Mouse (Mus musculus) macrophage (primary cell): ENCODE measurements around the gene Pigw. TPM values are rescaled to one million over a fixed set of nuclear protein-coding genes. Genes with fewer than 3 reads are reported as not detected.
A peak's percentile ranks its signal among the peaks of the same experiment; 100 is the strongest.

Source experiments
- H3K27ac ChIP-seq: fragments of 350-480 bp; formaldehyde crosslinking; 2 replicates; pipeline ENCODE4 v1.9.0; 2021
- H3K36me3 ChIP-seq: fragments of 350-480 bp; formaldehyde crosslinking; 2 replicates; pipeline ENCODE4 v1.9.0; 2021; ENCODE audit errors: inconsistent target
- H3K4me3 ChIP-seq: fragments of 350-480 bp; formaldehyde crosslinking; 2 replicates; pipeline ENCODE4 v1.9.0; 2021; ENCODE audit errors: inconsistent target
- H3K79me2 ChIP-seq: fragments of 350-480 bp; formaldehyde crosslinking; 2 replicates; pipeline ENCODE4 v1.9.0; 2021; ENCODE audit errors: inconsistent target
- WGBS: methylation state at CpG from one replicate; pipeline ENCODE4 v1.1.7; 2026; ENCODE audit warnings: inconsistent platforms; ENCODE audit not compliant: missing documents; 5-methylcytosine and 5-hydroxymethylcytosine counted together
- polyA plus RNA-seq: library from polyadenylated mRNA; stranded (reverse); fragments of 250-400 nt; gene quantifications from 3 replicates; pipeline ENCODE4 v1.2.4, GENCODE M21; 2018; ENCODE audit warnings: inconsistent platforms
- total RNA-seq, 78 experiments: library from RNA; depleted of rRNA; stranded (reverse); fragments of 250-400 nt; gene quantifications; 1 replicate in 9 of 78; 2 replicates in 24 of 78; 3 replicates in 43 of 78; 4 replicates in 2 of 78; pipeline ENCODE4 v1.2.4; 2018; ENCODE audit warnings: inconsistent platforms in 56 of 78

The Pigw gene
- total RNA-seq (2018; cell fraction: chromatin; rRNA removed): 10 to 100 TPM in 1 of 26 experiments, 1 to 10 TPM in 24, under 1 TPM in 1; 0.95 to 11.3 (median 3.7) TPM
- 1 to 10 TPM; 1.7 to 4.8 (median 3.1) TPM for total RNA-seq (2018; cell fraction: cytosol; rRNA removed)
- 10 to 100 TPM in 8 of 26 experiments, 1 to 10 TPM in 18; 2.6 to 17.9 (median 5.4) TPM for total RNA-seq (2018; cell fraction: nucleus; rRNA removed)
- 3.5 to 7.1 TPM (median 4.7 TPM) in 3 replicates for polyA plus RNA-seq

DNA sequence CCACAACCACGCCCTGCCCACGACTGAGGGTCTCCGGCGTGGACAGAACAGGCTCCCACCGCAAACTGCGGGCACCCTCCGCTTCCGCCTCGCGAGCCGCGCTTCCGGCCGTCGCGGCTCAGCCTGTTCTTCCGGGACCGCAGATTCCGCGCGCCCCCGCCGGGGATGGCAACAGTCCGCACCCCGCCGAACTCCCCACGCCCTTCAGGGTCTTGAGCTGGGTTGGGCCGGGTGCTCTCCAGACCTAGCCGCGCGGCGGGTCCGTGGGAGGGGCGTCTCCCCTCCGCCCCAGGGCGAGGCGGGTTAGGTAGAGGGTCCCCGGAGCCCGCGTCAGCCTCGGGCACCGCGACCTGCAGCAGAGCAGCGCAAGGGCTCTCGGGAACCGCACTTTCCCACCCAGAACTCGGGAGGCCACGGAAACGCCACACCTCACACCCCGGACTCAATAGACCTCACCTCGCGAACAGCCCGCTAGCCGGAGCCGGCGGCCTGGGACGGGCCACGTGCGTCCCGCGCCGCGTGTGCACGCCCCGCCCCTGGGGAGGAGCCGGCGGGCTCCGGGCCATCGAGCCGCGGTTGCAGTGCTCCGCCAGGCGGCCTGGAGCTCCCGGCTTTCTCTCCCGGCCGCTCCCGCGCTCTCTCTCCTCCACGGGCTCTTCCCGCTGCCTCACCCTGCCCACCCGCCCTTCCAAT is at the start of gene Pigw, which contains the start of gene Myo19:
Gene Pigw (minus strand): TSS at position 514 of the 693 bp plus-strand sequence.
Gene Myo19 (plus strand): TSS at position 377 of the 693 bp plus-strand sequence.
- under 1% methylated on average over 76 of the region's 81 CpGs for WGBS
- Histone ChIP-seq H3K79me2 (no peaks in the 10 kb centered on the region; the same call in 1 of the 2 replicates), H3K4me3 (peak within 1 kb of the TSS; percentile 57), H3K36me3 (no peaks in the 10 kb centered on the region), H3K27ac (peak within 1 kb of the TSS; percentile 43)

DNA sequence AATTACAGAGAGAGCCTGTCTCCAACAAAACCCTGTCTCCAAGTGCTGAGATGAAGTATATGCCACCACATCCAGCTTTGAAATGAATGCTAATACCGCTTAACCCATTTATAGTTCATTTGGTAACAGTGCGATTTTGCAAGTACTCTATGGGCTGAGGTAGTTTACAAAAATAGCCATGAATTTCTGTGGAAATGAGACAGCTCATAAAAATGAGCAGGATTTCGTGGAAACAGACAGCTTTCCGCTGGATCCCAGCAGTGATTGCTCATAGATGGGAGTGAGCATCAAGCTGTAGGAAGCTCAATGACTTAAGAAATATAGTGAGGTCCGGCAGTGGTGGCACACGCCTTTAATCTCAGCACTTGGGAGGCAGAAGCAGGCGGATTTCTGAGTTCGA is 40.9 kb upstream of the Pigw start:
- no peaks in the 10 kb centered on the region for H3K36me3 ChIP-seq
- H3K27ac ChIP-seq: no peak overlapping the region
- peaks cover under 1% of the 10 kb centered on the region; the same call in 1 of the 2 replicates for H3K79me2 ChIP-seq
- H3K4me3 ChIP-seq: no peak overlapping the region
- 92% methylated on average over 8 of the region's 8 CpGs for WGBS

DNA sequence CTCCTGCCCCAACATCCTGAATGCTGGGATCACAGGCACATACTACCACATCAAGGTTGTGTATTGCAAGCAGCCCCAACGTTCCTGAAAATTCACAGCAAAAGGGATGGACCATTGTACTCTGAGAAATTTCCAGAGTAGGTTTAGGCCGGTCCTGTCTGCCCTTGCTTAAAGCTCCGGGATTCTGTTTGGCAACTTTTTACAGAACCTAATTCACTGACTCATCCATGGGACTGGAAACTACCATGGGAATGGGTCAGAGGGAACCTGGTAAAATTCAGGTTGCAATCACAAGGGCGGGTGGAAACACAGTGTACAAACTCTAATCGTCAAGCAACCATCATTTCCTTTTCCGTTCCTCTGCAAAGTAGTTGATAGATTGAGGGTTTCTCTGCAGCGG is 39.9 kb upstream of the Pigw start:
- Histone ChIP-seq H3K27ac (no peak overlapping the region), H3K79me2 (peaks cover 11% of the 10 kb centered on the region; the same call in 1 of the 2 replicates), H3K4me3 (no peak overlapping the region), H3K36me3 (no peaks in the 10 kb centered on the region)
- 47% methylated on average over 7 of the region's 7 CpGs for WGBS

GRCm38 (mm10) chr11:84919276-84919675 is 39.2 kb upstream of the Pigw start:
- Histone ChIP-seq H3K36me3 (no peaks in the 10 kb centered on the region), H3K79me2 (peaks cover 15% of the 10 kb centered on the region; the same call in 1 of the 2 replicates), H3K4me3 (no peak overlapping the region), H3K27ac (no peak overlapping the region)
- 22% methylated on average over 3 of the region's 3 CpGs for WGBS

GRCm38 (mm10) chr11:84918425-84918824 is 38.3 kb upstream of the Pigw start:
- Histone ChIP-seq H3K27ac (no peak overlapping the region), H3K36me3 (no peaks in the 10 kb centered on the region), H3K4me3 (no peak overlapping the region), H3K79me2 (peaks cover 15% of the 10 kb centered on the region; the same call in 1 of the 2 replicates)
- 13% methylated on average over 16 of the region's 16 CpGs for WGBS

- WGBS: 74% methylated on average over 7 of the region's 7 CpGs
- Histone ChIP-seq H3K27ac (no peak overlapping the region), H3K79me2 (peaks cover 15% of the 10 kb centered on the region; the same call in 1 of the 2 replicates), H3K36me3 (peaks cover 3% of the 10 kb centered on the region; the same call in 1 of the 2 replicates), H3K4me3 (peak overlapping the region; percentile 91)
Observed at GRCm38 (mm10) chr11:84916703-84917300, 36.7 kb upstream of the Pigw start.

- Histone ChIP-seq H3K4me3 (peak within 1 kb of the TSS; percentile 91), H3K36me3 (peaks cover 9% of the 10 kb centered on the region), H3K79me2 (peaks cover 15% of the 10 kb centered on the region; the same call in 1 of the 2 replicates), H3K27ac (no peak within 1 kb of the TSS)
- WGBS: 7% methylated on average over 34 of the region's 34 CpGs
Observed at GRCm38 (mm10) chr11:84916053-84916702, 36.1 kb upstream of the Pigw start, which contains the start of gene Znhit3. Znhit3 (minus strand) TSS chr11:84916366.

DNA sequence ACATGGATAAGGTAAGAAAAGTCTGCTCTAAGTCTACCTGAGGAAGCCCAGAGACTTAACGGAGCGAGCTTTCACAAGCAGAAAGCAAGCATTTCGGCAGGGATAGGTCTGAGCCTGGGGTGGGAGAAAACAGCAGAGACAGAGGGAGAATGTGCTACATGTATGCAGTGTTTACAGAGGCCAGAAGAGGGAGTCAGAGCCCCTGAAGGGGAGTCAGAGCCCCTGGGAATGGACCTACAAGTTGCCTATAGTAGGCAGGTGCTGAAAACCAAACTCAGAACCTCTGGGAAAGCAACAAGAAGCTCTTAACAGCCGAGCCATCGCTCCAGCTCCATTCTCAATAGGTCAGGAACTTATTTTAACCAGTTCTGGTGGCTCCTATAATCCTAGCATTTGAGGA is 34.6 kb upstream of the Pigw start:
- H3K27ac ChIP-seq: no peak overlapping the region
- H3K36me3 ChIP-seq: peaks cover 19% of the 10 kb centered on the region
- no peak overlapping the region for H3K4me3 ChIP-seq
- peaks cover 15% of the 10 kb centered on the region; the same call in 1 of the 2 replicates for H3K79me2 ChIP-seq
- 89% methylated on average over 5 of the region's 5 CpGs for WGBS

DNA sequence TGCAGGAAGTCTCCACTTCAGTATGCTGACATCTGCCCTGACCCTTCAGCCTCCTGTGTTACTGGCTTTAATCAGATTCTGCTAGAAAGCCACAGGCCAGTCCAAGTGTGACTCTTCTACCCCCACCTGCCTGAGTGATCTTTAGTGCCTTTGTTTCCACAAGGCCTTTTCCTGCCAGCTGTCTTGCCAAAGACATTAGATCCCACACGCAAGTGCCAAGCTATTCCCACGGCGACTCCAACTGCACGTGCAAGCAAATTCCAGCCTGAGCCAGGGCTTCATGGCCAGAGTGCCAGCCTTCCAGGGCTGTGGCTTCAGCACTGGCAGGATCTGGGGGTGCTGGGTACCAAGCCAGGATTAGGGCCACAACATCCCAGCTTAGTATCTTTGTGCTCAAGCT is 30.3 kb upstream of the Pigw start:
- Histone ChIP-seq H3K4me3 (no peak overlapping the region), H3K27ac (no peak overlapping the region), H3K36me3 (peaks cover 19% of the 10 kb centered on the region), H3K79me2 (peaks cover 9% of the 10 kb centered on the region; the same call in 1 of the 2 replicates)
- WGBS: 99% methylated on average over 4 of the region's 4 CpGs

GRCm38 (mm10) chr11:84908480-84908879 is 28.4 kb upstream of the Pigw start:
- no peak overlapping the region for H3K4me3 ChIP-seq
- peaks cover 19% of the 10 kb centered on the region for H3K36me3 ChIP-seq
- 93% methylated on average over 6 of the region's 6 CpGs for WGBS
- no peak overlapping the region for H3K27ac ChIP-seq
- no peaks in the 10 kb centered on the region for H3K79me2 ChIP-seq

DNA sequence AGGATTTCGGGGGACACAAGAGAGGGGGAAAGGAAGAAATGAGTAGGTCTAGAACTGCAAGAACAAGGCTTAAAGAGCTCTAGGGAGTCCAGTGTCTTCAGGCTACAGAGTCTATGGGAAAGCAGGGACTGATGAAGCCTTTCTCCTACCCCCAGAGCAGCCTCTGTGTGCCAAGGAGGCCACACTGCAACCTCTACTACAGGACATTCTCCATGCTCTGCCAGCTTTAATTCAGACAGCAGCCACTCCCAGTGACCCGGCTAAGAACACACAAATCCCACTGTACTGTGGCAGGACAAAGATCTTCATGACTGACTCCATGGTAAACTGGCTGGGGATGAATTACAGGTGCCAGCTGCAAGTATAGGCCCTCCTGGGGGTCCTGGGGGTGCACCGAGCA is 27.0 kb upstream of the Pigw start:
- H3K79me2 ChIP-seq: no peaks in the 10 kb centered on the region
- no peak overlapping the region for H3K27ac ChIP-seq
- 94% methylated on average over 2 of the region's 3 CpGs for WGBS
- H3K4me3 ChIP-seq: no peak overlapping the region
- H3K36me3 ChIP-seq: peaks cover 18% of the 10 kb centered on the region

DNA sequence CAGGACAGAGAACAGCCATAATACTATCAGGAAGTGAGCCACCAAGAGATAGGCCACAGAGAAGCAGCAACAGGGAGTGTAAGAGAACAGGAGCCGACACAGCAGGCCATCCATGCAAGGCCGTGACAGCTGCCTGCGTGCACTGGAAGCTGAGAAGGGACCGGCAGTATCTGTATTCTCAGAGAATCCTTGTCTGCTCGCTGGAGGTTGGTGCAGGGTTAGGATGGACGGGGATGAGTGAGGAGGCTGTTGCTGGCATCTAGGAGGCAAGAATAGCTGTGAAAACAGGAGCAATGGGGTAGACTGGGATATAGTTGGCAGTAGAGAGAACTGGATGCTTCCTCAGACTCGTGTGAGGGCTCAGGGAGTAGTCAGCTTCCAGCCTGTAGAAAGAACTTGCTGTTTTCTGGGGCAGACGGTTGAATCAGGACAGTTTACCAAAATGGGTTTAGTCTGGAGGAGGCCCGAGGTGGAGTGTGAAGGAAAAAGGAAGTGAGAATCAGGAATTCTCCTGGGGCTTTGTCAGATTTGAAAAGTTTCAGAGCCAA is 24.6 kb upstream of the Pigw start:
- Histone ChIP-seq H3K36me3 (no peaks in the 10 kb centered on the region; the same call in 1 of the 2 replicates), H3K4me3 (no peak overlapping the region), H3K79me2 (no peaks in the 10 kb centered on the region), H3K27ac (no peak overlapping the region)
- WGBS: 83% methylated on average over 9 of the region's 9 CpGs

DNA sequence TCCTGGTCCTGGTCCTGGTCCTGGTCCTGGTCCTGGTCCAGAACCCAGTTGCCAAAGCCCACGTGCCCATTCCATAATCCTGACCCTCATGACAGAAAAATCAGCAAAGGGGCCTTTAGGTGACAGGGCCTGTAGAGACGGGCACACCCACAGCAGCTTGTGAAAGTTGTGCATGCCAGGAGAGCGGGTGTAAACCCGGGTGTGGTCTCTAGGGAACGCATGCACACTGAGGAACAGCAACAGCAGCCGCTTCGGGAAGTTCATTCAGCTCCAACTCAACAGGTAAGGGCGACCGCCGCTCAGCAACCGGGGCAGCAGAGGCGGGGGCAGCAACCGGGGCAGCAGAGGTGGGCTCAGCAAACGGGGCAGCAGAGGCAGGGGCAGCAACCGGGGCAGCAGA is 13.0 kb upstream of the Pigw start:
- no peaks in the 10 kb centered on the region for H3K79me2 ChIP-seq
- H3K36me3 ChIP-seq: no peaks in the 10 kb centered on the region
- 93% methylated on average over 11 of the region's 15 CpGs for WGBS
- H3K27ac ChIP-seq: no peak overlapping the region
- no peak overlapping the region for H3K4me3 ChIP-seq

GRCm38 (mm10) chr11:84891705-84892104 is 11.6 kb upstream of the Pigw start:
- no peak overlapping the region for H3K27ac ChIP-seq
- 96% methylated on average over 7 of the region's 7 CpGs for WGBS
- no peaks in the 10 kb centered on the region for H3K36me3 ChIP-seq
- H3K4me3 ChIP-seq: no peak overlapping the region
- H3K79me2 ChIP-seq: no peaks in the 10 kb centered on the region
